Mouse (Mus musculus) small intestine, adult 2 months (tissue): ENCODE data around the gene Psmd1.

Experiments used
- CTCF ChIP-seq: fragments of 200-500 bp; IDR thresholded peaks from 2 replicates; pipeline ENCODE4 v1.5.1; 2012; ENCODE audit warnings: low read depth, mild to moderate bottlenecking, control low read depth, inconsistent platforms, low read length, moderate library complexity, mixed read lengths; ENCODE audit not compliant: insufficient replicate concordance, insufficient read length; ENCODE audit errors: extremely low read depth
- POLR2A ChIP-seq: fragments of 200-500 bp; IDR thresholded peaks from 2 replicates; pipeline ENCODE4 v1.6.1; 2012; ENCODE audit warnings: low read depth, mild to moderate bottlenecking, control low read depth, inconsistent platforms, low read length, moderate library complexity

- TF ChIP-seq CTCF, result no peak
- no peak for TF ChIP-seq POLR2A
Measured at GRCm38 (mm10) chr1:86038191-86038951, 25.8 kb upstream of the Psmd1 start.
